Mouse (Mus musculus) ovary, postnatal 14 days (tissue): ENCODE data around the gene Dgki.

ENCODE experiments used
- DNase-seq: peaks from one replicate; pipeline ENCODE4 v3.0.0; 2022; ENCODE audit warnings: low spot score

Gene Dgki

DNA sequence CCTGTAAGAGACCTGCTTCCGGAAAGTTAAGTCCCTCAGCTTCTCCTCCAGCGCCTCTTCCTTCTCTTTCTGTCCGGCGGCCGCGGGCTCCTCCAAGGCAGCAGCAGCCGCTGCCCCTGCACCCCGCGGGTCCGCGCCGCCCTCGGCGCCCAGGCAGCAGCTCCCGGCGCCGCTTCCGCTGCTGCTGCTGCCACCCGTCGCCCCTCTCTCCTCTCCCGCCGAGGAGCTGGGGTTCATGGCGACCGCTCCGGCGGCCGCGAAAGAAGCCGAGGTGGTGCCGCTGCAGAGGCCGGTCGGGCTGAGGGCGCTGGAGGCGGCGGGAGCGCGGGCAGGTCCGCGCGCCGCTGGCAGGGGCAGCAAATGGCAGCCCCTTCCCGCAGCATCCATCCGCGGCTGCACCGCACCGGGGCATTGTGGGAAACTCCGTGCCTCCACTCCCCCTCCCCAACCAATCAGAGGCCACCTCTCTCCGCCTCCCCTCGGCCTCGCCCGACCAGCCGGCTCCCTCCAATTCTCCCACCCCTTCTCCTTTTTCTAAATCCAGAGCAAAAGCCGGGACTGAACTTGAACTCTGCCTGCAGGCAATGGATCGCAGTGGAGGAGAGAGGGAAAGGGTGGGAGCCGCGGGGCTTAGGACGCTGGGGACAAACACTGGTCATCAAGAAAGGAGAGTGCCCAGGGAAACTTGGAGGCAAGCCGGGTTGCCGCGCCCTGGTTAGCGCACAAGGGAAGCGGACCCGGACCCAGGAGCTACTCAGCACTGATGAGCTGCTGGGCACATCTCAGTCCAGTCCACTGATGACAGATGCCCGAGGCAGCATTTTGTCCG is at the start of gene Dgki:
Gene Dgki, minus strand, starts transcription at position 623 of the 829 bp plus-strand sequence.
- DNase-seq = peak; percentile 5

DNA sequence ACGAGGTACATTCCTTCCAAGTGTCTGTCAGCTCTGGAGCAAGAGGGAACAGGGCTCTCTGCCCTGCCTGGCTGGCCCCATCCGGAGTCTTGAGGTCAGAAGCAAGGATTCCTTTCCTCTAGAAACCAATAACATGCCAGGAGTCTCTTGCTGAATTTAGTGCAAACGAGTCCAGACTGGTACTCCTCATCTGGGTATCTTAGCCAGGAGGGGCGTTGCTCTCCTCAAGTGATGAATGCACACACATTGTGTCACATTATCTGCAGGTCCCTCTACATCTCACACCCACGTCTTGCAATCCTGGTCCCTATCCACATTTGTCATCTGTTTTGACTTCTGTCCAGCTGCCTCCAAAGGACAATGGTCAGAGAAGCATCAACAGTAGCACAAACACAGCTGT is 47.6 kb upstream of the Dgki start:
- no peak for DNase-seq

DNA sequence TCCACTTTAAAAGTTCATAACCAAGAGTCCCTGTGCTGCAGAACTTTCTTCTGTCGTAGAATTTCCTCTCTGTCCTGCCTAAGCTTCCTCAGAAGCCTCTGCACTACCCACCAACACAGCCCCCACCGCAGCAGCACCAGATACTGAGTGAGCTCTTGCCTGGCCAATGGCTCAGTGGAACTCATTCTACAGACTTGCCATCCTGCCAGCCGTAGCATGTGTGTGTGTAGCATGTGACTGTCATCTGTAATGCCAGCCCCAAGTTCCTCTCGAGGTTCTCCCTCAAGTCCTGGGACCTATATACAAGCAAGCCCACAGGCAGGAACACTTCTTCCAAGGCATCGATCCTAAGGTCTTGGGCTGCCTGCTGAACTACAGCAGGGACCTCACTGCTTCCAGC is 38.1 kb upstream of the Dgki start:
- DNase-seq = no peak

DNA sequence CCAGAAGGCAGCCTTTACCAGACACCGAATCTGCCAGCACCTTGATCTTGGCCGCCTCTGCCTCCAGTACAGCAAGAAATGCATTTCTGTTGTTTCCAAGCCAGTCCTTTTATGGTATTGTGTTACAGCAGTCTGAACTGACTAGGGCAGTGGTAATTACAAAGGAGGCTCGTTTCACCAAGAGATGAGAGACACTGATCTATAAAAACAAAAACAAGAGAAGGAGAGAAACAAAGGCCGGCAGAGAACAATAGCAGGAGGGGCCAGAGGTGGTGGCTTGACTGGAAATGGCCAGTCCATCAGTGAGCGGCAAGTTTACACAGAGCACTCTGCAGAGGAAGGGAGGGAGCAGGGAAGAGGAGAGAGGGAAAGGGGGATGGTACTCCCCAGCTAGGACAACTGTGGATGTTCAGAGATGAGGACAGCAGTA is 36.9 kb upstream of the Dgki start:
- DNase-seq = no peak

DNA sequence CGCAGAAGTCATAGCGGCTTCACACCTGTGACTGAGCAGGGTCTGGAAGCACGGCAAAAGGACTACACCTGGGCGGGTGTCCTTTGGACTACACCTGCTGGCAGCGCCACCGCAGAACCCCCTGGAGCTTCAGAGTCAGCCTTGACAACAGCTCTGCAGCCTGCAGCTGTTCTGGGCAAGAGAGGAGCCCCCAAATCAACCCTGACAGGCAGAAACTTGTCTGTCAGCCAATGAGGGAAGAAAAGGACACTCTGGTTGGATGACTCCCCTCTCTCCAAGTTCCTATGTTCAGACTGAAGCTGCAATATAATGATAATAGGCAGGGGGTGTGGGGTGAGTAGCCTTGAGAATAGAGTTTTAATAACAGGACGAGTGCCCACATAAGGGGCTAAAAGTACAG is 36.4 kb upstream of the Dgki start:
- DNase-seq = no peak

DNA sequence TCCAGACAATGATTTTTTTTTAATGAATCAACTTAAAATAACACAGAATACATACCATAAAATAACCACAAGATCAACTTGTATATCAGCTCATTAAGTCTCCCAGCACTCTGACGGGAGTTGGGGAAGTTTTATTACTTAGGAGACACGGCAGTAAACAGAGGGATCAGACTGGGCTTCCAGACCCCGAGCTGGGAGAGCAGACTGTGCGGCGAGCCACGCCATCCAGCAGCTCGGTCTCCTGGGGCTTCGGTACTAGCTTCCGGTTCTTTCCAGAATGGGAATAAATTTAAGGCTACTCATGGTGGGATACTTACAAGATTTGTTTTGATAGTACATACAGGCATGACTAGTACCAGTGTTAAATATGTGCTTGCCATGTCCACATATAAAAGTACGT is 32.9 kb upstream of the Dgki start:
- DNase-seq = no peak

DNA sequence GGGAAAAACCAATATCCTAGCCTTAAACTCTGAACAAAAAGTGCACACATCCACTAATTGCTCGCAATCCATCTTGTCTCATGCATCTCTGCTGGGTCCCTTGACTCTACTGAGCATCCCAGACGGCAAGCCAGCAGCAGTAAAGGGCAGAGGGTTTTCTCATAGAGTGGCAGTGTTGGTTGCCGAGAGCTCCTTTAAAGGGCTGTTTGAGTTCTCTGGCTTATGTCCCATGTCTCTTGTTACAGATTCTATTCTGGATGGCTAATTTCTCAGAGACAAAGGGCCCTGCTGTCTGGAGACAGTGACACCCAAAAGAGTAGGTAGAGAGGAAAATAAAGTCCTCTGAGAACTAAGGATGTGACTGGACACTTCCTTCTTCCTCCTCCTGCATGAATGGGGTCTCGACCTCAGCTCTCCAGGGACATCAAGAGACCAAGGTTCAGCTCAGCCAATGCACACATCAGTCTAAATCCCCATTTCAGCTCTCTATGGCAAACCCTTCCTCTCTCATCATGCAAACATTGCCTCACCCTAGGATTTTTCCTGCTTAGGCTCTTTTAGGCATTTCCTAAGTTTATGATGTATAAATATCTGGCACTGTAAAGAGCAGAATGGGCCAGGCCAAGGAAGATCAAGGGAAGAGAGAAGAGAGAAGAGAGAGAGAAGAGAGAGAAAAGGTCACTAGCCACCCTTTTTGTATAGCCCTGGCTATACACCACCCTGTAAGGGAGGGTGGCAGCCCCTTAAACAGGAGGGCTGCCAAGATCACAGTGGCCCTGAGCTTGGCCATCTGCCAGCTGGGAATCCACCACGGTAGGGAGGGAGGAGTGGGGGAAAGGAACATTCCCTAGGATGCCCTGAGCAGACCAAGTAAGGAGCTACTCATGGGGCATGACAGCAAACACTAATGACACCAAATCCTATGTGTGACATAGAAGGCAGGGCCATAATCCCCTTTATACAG is 30.2 kb upstream of the Dgki start:
- no peak for DNase-seq

DNA sequence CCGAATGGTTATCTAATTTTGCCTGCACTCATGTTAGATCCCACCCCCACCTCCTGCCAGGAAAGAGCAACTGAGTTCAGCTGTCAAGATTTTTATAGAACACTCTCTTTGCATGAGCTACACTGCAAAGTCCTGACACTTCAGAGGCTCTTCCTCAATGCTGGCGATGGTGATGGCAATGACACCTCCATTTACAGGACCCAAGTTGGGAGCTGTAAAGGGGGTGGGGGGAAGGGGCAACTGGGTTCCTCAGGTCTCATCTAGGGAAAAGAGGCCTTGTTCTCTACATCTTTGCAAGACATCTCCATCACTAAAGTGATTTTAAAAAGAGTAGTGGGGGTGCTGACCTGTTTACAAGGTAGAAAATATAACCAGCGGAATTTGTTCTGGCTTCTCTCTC is 29.4 kb upstream of the Dgki start:
- no peak for DNase-seq

DNA sequence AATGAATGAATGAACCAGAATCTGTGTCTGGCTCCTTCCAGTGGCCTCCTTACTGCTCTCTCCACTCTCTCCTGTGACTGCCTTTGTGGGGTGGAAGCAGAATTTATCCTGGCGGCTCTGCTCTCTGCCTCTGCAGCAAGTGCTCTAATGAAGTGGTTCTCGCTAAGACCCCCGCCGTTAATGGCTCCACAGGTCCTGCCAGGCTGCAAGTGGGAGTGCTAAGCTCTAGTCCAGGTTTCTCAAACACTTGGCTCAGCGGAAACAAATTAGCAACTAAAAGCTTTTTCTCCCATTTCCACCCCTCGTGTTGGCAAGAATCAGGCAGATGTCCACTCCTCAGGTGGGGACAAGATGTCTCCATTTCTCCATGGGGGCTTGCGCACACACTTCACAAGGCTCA is 28.7 kb upstream of the Dgki start:
- DNase-seq = no peak

DNA sequence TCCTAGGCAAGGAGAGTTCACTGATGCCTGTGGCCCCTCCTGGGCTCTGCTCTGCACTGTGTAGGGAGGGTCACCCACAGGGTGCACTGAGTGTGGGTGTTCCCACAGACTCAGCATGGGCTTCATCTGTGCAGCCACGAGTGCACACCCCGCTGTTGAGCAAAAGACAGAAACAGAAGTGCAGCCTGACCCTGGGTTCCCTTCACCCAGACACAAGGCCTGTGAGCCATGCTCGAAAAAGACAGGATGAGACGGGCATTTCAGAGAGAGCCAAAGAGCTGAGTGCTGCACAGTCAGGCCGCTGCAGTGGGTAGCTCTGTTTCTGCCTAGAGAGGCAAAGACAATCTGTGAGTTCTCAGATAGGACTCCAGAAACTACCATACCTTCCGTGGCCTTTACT is 27.5 kb upstream of the Dgki start:
- DNase-seq = no peak

DNA sequence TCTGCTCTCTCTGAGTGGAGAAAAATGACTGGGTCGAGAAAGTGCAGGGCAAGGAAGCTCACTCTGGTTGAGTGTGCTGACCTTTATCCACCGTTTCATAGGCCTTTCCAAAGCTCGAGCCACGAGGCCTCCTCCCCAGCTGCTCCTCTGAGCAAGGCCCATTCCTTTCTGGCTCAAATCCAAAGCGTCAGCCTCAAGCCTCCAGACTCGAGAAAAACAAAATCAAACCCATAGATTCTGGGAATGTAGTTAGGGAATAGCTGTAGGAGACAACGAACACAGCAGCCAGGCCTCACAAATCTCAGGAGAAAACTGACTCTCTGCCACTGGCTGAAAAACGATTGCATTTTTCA is 26.6 kb upstream of the Dgki start:
- DNase-seq = no peak

DNA sequence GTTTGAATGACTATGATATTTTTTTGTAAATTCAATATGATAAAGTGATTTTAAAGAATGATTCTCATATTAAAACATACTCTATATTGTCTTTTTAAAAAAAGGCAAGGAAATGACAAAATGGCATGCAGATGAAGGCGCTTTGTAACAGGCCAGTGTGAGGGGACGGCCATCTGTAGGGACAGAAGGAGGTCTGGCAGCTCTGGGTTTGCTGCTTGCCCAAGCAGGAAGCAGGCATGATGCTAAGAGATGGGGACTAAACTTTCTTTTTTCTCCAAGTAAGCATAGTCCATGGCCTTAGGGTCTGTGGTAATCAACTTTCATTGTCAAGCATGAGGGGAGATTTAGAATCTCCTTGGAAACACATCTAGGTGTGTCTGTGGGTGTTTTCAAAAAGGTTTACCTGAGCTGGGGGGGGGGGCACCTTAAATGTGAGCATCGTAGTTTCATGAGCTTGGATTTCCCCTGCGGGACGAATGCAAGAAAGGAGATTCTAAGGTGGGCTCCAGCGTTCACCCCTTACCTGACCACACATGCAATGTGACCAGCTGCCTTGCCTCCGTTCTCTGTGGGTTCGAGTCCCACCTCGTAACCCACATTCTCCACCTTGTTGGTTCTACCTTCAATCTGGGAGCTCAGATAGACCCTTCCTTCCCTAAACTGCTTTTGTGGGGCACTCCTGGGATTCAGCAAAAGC is 26.1 kb upstream of the Dgki start:
- DNase-seq = no peak

DNA sequence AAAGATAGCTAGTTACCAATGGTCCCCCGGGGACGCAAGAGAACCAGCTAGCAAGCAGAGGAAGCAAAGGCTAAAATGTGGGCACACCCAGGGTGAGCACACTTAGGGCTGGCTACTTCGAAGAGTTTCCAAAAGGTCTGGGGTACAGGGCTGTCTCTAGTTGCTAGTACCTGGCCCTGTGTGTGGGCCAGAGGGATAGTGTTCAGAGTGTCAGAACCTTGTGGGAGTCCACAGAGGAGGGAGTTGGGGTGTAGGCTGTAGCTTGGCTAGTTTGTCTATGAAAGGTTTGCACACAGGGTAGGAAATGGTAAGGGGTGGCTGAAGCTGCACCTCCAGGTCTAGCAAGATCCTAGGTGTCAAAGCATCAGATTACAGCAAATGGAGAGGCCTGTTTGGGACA is 25.1 kb upstream of the Dgki start:
- DNase-seq = no peak

DNA sequence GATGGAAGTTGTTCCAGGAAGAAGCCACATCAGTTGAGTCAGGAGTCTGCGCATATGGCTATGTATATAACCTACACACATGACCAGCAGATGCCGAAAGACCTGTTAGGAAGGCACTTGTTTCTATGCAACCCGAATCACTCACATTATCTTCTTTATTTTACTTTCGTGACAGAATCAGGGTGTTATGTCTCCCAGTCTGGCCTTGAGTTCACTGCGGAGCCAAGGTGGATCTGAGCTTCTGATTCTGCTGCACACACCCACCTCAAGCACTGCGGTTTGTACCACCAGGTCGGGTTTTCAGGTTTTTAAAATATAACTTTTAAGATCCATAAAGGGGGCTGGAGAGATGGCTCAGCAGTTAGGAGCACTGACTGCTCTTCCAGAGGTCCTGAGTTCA is 22.7 kb upstream of the Dgki start:
- DNase-seq = no peak

DNA sequence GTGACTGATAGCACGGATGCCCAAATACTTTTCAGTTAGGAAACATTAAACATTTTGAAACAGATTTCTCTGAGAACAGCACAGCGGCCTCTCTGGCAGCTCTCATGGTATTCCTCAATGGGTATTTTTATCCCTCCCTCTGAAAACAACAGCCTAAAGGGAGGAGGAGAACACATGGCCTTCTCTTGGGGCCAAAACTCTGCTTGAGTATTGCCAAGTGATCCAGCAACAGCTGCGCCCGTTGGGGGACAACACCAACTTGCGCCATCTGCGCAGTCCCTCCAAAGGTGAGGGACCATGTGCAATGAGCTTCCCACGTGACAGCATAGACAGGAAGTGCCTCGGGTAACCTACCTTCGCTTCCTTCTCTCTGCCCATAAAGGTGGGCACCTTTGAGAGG is 22.1 kb upstream of the Dgki start:
- no peak for DNase-seq

DNA sequence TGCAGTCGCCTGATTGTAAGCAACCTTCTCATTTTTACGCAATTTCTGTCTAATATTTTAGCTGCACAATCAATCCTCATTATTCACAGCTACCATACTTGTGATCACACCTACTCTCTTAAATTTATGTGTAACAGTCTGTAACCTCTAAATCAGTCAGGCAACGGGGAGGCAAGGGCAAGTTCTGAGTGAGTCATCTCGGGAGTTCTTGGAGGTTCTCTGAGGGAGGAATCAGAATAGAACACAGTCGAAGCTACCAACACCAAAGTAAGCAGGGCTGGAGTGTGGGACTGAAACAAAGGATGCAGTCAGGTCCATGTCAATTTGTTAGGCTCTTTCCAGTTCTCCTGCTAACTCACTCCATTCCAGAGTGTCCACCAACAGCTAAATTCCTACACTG is 17.9 kb upstream of the Dgki start:
- no peak for DNase-seq

DNA sequence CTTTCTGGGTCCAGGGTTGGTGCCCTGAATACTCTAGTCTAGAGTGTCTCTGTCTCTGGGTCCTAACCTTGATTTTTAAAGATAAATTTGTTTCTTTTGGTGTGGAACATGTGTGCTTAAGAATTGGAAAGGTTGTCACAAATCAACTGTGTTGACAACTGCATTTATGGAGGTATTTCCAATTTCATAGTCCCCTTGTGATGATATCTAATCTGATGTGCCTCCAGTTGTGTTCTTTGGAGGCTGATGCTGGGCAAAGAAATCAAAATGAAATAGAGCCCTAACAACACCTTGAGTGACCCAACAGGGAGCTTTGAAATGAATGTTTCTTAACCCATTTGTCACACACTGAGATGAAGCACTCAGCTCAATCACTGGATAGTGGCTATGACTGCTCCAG is 15.5 kb upstream of the Dgki start:
- DNase-seq = no peak

DNA sequence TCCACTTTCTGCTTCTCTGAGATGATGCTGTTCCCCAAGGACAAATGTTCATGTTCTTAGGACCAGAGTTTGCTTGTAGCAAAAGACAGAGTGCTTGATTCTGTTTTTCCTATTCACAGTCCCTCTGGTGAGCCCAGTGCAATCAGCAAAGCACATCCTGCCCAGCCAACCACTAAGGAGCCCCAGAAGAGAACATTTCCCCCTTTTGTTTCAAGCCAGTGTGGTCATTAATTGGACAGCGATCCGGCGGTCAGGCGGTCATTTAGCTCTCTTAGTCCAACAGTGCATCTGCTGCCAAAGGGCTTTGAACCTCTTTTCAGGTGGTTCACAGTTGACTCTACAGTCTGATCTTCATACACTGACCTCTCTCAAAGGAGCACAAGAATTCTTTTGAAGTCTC is 10.6 kb upstream of the Dgki start:
- no peak for DNase-seq

DNA sequence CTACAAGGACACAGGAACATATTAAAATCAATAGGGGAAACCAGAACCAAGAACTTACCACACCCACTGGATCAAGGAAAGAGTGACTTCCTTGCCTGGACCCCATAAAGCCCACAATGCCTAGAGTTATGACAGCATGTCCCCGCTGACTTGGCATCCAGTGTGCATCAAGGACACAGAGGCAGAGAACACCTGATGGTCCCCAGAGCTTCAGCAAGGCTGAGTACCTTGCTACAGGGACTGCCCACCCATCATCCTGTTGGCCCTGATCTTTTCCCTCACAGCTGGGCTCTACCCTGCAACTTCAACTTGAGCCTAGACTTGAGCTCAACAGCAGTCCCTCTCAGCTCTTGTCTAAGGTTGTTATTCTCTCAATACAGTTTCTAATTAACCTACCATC is 6.6 kb upstream of the Dgki start:
- DNase-seq = no peak

DNA sequence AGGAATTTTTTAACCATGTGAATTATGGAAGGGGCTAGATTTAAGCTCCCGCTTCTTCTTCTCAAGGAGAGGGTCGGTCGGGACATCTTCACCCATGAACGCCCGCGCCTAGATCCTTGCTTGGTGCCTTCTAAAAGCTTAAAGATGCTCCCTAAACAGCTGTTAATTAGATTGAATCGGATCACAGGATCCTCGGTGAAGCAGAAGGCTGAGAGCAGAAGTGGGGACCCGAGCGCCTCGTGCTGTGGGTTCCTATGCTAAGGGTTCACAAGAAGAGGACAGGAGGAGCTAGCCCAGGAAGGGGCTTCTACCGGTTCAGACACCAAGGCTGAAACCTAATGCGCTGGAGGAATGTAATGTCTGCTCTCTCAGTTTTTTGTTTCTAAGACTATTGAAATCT is 508 bp upstream of the Dgki start:
- DNase-seq = no peak

DNA sequence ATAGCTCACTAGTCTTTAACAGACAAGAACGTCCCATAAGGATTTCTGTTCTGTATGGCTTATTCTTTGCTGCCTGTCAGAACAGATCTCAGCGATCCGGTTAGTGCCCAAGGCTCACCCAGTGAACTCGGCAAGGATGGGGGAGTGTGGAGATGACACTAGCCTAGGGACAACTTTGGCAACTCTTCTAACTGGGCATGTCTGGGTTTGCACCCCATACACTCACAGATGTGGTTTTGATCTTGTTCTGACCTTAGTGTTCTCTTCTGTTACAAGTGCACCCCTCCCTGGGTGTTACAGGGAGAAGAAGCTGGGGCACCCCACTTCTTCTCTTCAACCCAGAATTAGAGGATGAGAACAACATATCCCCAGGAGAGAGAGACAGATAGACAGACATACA is 1.0 kb downstream of the Dgki start:
- DNase-seq = no peak

DNA sequence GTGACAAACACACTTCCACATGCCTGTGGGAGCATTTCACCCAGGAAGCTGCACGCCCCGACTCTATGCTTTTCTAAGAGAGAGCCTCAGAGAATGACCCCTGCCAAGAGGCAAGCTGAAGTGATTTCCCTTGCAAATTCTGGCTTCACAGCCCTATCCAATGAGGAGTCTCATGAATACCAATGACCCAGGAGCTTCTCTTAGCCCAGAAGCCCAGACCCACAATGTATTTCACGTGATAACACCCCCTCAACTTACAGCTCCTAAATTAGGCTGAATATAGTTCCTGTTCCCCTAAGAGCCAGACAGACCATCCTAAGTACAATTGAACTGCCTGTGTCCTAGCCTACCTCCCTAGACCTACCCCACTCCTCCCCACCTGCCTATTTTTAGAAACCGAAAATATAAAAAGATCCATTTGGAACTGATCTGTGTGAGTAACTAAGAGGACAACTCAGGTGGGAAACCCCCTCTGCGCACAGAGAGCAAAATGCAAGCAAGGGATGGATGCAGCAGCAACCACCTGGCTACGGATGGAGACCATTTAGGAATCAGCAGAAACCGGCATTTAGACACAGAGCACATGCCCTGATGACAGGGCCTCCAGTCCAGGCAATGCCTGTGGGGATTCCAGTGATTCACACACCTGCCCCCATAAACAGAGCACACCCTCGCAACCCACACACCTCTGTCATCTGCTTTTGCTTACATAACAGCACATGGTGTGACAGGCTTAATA is 2.1 kb downstream of the Dgki start:
- no peak for DNase-seq
